Mouse (Mus musculus) neural tube, embryonic 10.5 days (tissue): ENCODE measurements at regions not wholly inside any gene's neighbourhood (a gene's known extent, or its start where the extent isn't known, plus 50 kb on each side); places are given as distances from the start of the nearest gene placed in this dataset.

Experiments
- DNase-seq: peaks from one replicate; pipeline ENCODE4 v3.0.0-alpha.2; 2017; ENCODE audit warnings: low spot score; ENCODE audit errors: extremely low spot score

DNA sequence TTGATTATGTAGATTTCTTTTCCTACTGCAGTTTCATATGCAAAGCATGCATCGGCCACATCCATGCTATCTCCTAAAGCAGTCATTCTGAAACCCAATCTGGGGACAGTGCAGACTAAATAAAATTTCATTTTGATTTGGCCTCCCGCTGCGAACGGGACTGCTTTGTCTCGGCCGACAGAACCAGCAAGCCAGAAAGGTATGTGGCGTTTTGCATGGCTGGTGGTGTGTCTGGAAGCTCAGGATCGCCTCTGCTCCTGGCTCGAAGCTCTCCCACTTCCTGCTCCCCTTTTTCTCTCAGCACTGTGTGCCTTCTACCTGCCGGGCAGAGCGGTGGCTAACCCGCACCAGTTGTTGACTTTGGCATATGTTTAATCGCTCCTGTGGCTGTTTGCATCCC lies 433.8 kb upstream of the Pou3f3 start:
- DNase-seq, result peak; percentile 36

DNA sequence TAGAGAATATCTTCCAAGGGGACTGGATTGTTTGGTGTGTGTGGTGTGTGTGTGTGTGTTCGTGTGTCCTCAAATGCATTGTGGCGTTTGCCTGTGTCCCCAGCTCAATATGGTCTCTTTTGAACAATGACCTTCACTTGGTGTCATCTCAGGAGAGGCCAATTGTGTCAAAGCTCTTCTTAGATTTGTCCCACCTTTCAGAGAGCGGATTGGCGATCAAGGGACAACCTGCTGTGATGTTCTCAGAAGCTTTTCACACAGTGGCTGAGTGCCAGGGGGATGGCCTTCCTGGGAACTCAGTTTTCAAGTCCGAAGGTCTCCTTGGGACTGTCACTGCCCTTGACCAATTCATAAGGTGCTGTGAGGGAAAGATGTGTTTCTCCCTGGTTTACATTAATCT lies 433.0 kb upstream of the Pou3f3 start:
- DNase-seq, result no peak

DNA sequence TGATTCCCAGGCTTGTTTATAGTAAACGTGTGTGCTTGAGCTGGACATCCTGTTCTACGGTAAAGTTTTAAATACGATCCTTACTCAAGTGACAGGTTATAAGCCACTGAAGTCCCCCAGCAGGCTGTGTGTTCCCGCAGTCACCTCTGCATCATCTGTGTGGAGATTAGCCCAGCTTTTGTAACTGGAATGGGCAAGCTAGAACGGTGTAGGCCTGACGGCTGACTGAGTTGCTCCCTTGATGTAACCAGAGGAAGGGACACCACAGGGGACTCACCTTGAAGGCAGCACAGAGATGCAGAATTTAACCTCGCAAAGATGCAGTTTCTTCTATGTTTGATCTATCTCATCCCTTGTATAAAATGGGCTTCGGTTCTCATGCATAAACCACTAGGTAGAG lies 418.4 kb upstream of the Pou3f3 start:
- no peak for DNase-seq

DNA sequence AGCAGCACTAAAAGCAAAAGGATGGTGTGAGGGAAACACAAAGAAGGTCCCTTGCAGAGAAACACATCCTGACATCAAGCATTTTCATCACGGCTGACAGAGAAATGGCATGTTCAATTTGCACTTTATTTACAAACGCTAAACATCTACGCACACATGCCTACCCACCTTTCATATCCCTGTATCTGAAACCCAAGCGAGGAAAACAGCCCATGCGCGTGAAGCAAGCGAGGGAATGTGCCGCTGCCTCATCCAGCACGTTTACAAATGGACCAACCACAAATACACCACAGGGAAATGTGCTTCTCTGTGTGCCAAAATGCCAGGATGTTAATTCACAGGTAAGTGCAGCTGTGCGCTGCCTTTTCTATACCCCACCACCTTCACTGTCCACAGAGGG lies 399.7 kb upstream of the Pou3f3 start:
- DNase-seq, result no peak

GRCm38 (mm10) chr1:42309251-42309650 lies 386.3 kb upstream of the Pou3f3 start:
- DNase-seq, result no peak

- no peak for DNase-seq
Measured at GRCm38 (mm10) chr1:42313494-42313893, 382.1 kb upstream of the Pou3f3 start.

GRCm38 (mm10) chr1:42351884-42352283 lies 343.7 kb upstream of the Pou3f3 start:
- DNase-seq, result no peak

DNA sequence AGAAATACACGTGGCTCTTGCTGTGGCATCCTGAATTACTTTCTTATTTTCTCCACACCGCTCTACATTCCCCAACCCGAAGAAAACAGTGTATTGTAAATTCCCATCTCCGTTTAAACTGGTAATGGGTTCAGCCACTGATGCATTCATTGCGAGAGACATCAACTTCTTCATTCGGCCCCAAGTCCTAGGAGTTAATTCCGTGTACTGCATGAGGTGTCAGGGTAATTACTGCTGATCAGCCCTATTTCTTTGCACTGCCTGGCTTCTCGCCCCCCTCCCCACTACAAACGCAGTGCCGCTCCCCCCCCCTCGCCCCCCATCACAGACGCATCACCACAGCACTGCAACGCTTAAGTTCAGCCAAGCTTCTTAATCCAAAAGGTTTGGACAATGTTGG lies 343.2 kb upstream of the Pou3f3 start:
- no peak for DNase-seq

GRCm38 (mm10) chr1:42353096-42353495 lies 342.5 kb upstream of the Pou3f3 start:
- DNase-seq, result no peak

DNA sequence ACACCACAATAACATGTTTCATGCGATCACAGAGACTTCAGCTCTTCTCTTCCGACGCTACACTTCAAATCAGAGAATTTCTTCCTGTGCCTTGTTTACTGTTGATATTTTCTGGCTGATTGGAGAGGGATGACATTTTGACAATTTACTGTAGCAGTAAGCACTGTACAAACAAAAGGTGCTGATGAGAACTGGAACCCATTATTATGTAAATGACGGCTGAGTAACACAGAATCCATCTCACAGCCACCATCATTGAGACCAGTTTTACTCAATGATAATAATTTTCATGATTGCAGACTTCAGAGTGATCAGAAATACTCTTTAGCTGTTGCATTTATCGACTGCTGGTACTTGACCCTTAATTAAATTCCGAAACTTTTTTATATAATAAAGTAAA lies 341.5 kb upstream of the Pou3f3 start:
- no peak for DNase-seq

DNA sequence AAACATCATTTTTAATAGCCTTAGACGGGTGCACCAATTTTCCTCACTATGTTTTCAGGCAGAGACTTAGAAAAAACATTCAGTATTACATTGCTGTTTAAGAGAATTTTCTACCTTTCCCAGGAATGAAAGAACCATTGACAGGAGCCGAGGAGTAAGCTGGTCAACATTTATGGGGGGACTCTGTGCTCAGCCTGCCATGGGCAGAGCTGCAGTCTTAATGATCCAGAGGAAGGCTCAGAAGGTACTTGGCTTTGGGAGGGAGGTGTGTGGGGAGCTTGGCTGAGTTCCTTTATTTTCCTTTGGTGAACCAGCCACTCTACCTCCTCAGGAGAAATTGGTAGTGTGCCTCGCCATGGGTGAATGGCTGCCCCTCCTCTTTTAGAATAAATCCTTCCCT lies 333.1 kb upstream of the Pou3f3 start:
- DNase-seq, result no peak

DNA sequence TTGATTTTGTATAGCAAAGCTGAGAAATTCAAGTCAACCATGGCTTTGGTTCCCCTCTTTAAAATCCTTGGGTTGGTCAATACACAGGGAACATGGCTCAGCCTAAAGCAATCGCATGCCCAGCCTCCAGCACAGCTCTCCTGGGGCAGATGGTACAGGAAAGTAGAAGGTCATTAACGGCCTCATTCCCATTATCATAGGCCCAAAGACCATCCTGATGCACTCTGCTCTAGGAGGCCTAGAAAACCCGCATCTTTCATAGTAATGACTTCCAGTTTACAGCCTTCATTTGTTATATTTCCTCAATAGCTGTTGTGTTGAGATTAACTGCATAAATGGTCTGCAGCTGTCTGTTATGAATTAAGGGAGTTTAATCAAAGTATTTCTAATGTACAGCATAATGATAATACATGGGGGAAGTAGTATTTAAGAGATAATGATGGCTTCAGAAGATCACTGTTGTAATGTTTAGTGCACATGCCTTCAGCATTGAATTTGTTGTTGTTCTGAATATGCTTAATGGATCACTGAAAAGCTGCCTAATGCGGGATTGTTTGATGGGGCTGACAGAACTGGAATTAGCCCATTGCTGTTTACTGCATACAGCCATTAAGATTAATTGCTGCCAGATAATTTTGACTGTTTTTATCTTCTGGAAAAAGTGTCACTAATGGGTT lies 329.8 kb upstream of the Pou3f3 start:
- DNase-seq, result no peak

GRCm38 (mm10) chr1:42387919-42388684 lies 307.5 kb upstream of the Pou3f3 start:
- DNase-seq, result no peak

DNA sequence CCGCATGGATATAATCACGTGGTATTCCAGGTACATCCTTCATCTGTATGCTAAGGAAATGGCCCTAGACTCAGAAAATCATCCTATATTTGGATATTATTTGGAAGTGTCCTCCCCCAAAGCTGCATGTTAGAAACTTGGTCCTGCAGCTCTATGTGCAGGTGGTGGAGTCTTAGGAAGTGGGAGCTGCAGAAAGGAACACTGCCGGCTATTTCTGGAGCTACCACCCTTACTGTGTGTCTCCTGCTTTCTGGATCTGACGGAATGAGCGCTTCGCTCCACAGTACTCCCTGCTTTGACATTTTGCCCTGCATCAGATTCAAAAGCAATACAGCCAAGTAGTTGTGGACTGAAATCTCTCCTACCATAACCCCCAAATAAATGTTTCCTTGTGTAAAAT lies 306.8 kb upstream of the Pou3f3 start:
- DNase-seq, result no peak

GRCm38 (mm10) chr1:42395651-42396260 lies 299.8 kb upstream of the Pou3f3 start:
- DNase-seq, result no peak

GRCm38 (mm10) chr1:42398461-42399154 lies 297.0 kb upstream of the Pou3f3 start:
- DNase-seq, result no peak

DNA sequence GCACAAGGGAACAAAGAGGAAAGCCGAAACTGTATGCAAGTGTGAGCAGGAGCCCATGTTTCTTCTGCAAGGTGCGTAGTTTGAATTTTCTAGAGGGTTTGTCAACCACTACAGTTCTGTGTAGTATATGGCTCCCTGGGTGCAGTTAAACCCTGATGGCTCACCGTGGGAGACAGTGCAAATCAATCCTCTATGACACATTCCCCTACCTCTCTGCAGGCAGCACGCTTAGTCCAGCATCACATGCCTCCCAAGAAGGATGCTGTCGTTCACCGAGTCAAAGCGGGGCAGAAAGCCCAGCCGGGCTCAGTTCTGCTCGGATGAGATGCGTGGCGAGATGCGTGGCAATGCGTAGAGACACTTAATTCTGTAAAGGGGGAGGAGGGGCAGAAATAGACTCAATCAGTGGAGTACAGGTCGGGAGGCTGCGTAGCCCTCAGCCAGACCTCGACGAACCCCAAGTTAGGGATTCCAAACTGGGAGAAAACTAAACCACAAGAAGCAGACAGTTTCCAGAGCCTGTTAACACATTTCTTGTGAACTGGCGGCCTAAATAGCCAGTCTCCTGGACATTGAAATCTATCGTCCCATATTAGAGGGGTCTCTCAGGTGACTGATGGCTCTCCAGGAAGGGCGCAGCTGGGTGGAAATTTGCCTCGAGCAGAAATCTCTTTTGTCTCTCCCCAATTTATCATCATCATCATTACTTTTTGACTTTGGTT lies 279.6 kb upstream of the Pou3f3 start:
- no peak for DNase-seq

DNA sequence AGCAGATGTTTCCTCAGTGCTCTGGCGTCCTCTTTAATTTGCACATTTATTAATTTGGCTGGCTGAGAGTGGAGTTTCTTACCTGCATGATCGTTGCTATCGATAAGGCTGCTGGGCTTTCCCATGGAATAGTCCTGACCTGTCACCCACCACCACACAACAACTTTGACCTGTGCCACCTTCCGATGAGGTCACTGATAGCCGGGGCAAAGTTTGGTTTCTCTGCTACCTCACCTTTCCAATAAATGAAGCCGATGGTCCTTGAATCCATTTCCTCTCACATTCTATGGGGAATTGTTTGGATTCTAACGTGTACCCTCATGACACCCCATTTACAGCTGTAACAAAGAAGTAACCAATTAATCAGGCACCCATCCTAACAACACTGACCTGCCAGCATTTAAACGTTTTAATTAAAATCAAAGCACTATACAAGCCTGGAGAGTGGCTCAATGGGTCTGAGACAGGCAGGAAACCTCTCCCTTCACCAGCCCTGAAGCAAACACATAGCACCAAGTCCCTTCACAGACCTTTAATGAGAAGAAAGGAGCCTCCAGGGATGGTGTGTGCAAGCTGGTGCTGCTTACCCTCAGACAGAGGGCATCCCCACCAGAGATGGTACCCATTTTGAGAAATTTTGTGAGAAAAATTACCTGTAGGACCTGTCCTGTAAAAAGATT lies 278.9 kb upstream of the Pou3f3 start:
- DNase-seq, result no peak

GRCm38 (mm10) chr1:42417815-42418214 lies 277.8 kb upstream of the Pou3f3 start:
- no peak for DNase-seq

DNA sequence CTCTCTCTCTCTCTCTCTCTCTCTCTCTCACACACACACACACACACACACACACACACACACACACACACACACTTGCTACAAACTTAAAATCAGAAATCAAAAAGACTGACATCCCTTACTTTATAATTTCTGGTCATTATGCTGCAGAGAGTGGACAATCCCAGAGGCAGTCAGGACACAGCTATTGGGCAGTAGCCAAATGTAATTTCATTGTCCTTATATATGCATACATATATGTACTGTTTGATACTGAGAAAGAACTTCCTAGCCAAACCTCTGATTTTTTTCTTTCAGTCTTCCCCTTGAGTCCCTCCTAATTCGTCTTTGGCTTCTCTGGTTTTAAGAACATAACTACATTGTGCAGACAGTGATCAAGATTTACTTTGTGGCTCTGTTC lies 277.3 kb upstream of the Pou3f3 start:
- DNase-seq, result no peak
